Mouse (Mus musculus): ENCODE measurements around the gene Ndufs3. TPM values are rescaled to one million over a fixed set of nuclear protein-coding genes. Genes with fewer than 3 reads are reported as not detected.

Gene Ndufs3
- polyA plus RNA-seq, 1 experiment from 2014 or later: 216 TPM

DNA sequence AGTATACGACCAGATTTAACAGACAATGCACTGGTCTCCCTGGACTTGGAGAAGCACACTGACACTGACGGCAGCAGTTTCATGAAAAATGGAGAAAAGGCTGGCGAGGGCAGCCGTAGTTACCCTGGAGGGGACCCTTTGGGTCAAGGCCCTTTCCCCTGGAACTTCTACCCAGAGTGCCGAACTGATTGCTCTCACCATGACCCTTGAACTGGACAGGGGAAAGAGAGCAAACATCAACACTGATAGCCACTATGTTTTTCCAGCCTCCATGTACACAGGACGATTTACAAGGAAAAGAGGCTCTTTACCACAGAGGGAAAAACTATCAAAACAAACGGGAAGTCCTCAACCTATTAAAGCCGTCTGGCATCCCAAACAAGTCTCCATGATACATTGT is 27.2 kb upstream of the Ndufs3 start:
- no peak for TF ChIP-seq CTCF (IDR thresholded peaks at IDR 0.05)
- no peak for ATAC-seq
- DNase-seq (ENCODE audit: low read depth, low spot score): no peak
- H3K27me3 ChIP-seq: no peaks in the 10 kb centered on the region
- in situ Hi-C loops (cut with MboI; ENCODE audit: low pct_unique_long_range_greater_than_20kb): no loop called here
- CTCF ChIA-PET: interaction anchor here (1.5 kb wide), 1 partner anchor 8 kb away, joined by 4 read pairs; no protein-coding TSS in a partner anchor
- POLR2A ChIA-PET: no interaction called here

DNA sequence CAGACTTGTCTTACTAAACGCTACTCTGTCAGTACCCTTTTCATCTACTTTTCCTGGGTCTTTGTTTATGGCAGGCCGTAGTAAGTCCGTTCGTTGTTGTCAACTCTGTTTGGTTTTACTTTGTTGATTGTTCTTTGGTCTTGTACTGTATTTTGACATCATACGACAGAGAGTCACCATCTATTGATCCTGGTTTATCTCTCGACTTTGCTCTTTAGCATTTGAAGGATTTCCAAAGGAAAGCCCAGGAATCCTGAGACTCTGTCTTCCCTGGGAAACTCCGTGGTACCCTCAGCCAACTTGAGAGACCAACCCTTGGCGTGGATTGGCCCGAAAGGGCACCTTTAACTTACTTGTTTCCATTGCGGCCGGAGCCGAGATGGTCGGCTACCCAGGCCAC is 23.9 kb upstream of the Ndufs3 start:
- ATAC-seq (no peak), DNase-seq (ENCODE audit: low read depth, low spot score) (no peak)
- POLR2A ChIA-PET: no interaction called here
- CTCF ChIA-PET: interaction anchor here (0.7 kb wide), 1 partner anchor 11 kb away, joined by 3 read pairs; the partner anchor contains the start of gene Celf1
- no peaks in the 10 kb centered on the region for H3K27me3 ChIP-seq
- in situ Hi-C loops (cut with MboI; ENCODE audit: low pct_unique_long_range_greater_than_20kb): no loop called here
- no peak for TF ChIP-seq CTCF (IDR thresholded peaks at IDR 0.05)

DNA sequence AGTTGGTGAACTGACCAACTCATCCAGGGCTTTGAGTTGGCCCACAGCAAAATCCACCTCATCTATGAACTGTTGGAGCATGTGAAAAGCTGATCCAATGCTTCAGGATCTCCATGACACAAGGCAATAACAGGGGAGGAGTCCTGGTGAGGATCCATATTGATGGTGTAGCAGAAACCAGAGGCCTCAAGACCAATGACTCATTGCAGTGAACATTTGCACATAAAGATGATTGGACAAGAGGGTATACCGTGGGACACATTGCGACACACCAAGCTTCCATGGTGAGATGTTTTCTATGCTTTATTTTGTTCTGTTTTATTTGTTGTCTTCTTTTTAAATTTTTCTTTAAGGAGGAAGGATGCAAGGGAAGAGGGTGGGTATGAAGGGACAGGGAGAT is 18.0 kb upstream of the Ndufs3 start:
- ChIA-PET CTCF (interaction anchor here (1.0 kb wide), 1 partner anchor 20 kb away, joined by 3 read pairs; no protein-coding TSS in a partner anchor), POLR2A (no interaction called here)
- H3K27me3 ChIP-seq: no peaks in the 10 kb centered on the region
- no peak for ATAC-seq
- no peak for TF ChIP-seq CTCF (IDR thresholded peaks at IDR 0.05)
- in situ Hi-C loops (cut with MboI; ENCODE audit: low pct_unique_long_range_greater_than_20kb): no loop called here
- DNase-seq (ENCODE audit: low read depth, low spot score): no peak

DNA sequence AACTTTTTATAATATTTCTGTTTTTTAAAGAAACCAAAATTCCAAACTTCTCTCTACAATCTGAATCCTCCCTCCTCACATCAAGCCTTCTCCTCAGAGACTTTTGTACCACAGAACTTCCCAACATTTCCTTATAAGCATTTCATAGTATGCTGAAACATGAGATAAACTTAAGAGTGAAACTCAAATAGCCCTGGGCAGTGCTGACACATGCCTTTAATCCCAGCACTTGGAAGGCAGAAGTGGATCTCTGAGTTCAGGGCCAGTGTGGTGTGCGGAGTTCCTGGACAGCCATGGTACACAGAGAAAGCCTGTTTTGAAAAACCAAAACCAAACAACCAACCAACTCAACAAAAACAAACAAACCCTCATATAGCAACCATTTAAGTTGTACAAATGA is 16.6 kb upstream of the Ndufs3 start:
- no peaks in the 10 kb centered on the region for H3K27me3 ChIP-seq
- DNase-seq (ENCODE audit: low read depth, low spot score) (no peak), ATAC-seq (no peak)
- POLR2A ChIA-PET: no interaction called here
- TF ChIP-seq CTCF (IDR thresholded peaks at IDR 0.05): no peak
- in situ Hi-C loops (cut with MboI; ENCODE audit: low pct_unique_long_range_greater_than_20kb): no loop called here
- CTCF ChIA-PET: interaction anchor here (0.8 kb wide), 1 partner anchor 19 kb away, joined by 3 read pairs; no protein-coding TSS in a partner anchor

DNA sequence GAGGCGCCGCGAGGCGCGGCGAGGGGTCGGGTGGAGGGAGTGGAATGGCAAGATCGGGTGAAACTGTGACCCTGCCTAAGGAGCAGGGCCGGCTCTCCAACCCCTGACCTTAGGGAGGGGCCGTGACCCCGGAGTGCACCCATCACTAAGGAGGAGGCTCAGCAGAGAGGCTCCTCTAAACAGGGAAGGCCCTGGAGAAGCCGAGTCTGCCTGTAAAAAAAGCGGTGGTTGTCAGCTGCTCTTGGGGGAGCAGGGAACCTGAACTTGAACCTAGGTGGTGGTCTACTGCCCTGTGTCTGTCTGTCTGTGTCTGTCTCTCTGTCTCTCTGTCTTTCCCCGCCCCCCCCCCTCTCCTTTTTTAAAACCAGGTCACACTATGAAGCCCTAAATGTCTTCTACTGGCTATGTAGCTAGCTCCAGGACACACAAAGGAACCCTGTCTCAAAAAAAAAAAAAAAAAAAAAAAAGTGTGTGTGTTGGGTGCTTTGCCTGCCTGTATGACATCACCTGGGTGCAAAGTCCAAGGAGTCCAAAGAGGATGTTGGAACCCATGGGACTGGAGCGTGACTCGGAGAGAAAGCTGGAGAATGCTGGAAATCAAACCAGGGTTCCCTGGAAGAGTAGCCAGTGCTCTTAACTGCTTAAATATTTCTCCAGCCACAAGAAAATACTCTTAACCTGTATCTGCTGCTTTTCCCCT is 13.5 kb upstream of the Ndufs3 start:
- no peaks in the 10 kb centered on the region for H3K27me3 ChIP-seq
- ATAC-seq (no peak), DNase-seq (ENCODE audit: low read depth, low spot score) (no peak)
- POLR2A ChIA-PET: interaction anchor here (1.9 kb wide), 1 partner anchor 12 kb away, joined by 5 read pairs; no protein-coding TSS in a partner anchor
- in situ Hi-C loops (cut with MboI; ENCODE audit: low pct_unique_long_range_greater_than_20kb): no loop called here
- no peak for TF ChIP-seq CTCF (IDR thresholded peaks at IDR 0.05)
- CTCF ChIA-PET: no interaction called here

DNA sequence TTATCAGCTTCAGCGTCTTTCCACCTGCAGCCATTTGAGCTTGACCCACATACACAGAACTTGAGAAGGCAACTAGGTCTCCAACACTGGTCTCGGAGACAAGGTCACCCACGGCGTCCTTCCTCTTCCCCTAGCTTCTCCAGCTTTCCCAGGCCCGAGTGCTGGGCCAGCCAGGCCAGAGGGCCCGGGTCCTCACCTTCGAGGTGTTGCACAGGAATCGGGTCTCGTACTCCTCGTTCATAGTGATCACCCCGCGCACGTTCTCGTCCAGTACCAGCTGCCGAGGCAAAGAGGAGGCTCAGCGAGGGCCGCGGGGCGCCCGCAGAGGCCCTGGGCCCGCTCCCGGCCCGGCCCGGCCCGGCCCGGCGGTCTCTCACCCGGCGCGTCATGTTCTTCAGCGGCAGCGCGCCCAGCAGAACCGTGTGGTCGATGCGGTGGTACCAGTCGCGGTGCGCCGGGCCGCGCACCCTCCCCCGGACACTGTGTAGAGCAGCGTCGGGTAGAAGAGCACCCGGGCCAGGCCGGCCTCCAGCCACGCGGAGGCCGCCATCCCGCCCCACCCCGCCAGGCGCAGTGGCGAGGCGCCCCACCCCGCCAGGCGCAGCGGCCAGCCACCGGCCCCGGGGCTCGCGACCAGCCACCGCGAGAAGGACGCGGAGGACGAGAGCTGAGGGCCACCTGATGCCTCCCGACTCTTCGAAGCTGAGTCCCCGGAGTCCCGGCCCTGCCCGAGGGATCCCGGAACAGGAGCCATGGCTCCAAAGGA is 12.8 kb upstream of the Ndufs3 start:
- TF ChIP-seq CTCF (IDR thresholded peaks at IDR 0.05): no peak
- H3K27me3 ChIP-seq: no peaks in the 10 kb centered on the region
- POLR2A ChIA-PET: interaction anchor here (0.7 to 1.9 kb wide), 2 partner anchors 12 to 38 kb away, joined by 3 to 5 read pairs; no protein-coding TSS in a partner anchor
- in situ Hi-C loops (cut with MboI; ENCODE audit: low pct_unique_long_range_greater_than_20kb): no loop called here
- DNase-seq (ENCODE audit: low read depth, low spot score): no peak
- peak; percentile 84 for ATAC-seq
- CTCF ChIA-PET: interaction anchor here (0.8 to 1.9 kb wide), 2 partner anchors 11 to 23 kb away, joined by 4 to 9 read pairs; partner anchors contain the start of gene Celf1

DNA sequence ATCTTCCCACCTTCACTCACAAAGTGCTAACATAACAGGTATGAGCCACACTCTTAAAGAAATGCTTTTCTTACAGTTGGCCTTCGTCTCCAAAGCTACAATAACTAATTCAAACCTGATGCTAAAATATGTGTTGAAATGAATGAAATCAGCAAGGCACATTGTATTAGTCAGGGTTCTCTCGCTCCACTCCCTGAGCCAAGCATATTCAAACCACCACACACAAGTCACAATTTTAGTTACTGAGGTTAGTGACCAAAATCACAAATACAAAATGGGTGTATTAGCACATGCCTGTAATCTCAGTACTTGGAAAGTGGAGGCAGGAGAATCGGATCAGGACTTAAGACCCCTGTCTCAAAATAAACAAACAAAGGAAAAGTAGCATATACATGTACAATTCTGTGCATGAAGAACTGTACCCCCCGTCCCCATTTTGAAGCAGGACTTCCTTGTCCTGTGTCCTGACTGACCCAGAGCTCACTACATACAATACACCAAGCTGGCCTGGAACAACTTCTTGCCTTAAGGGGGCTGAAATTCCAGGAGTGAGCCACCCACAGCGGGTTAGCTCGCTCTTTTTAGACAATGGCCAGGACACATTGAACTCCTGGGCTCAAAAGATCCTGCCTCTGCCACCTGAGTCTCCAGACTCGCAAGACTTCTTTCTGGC is 12.1 kb upstream of the Ndufs3 start:
- in situ Hi-C loops (cut with MboI; ENCODE audit: low pct_unique_long_range_greater_than_20kb): no loop called here
- POLR2A ChIA-PET: interaction anchor here (0.7 to 1.9 kb wide), 2 partner anchors 11 to 39 kb away, joined by 3 to 5 read pairs; no protein-coding TSS in a partner anchor
- DNase-seq (ENCODE audit: low read depth, low spot score) (no peak), ATAC-seq (peak; percentile 7)
- no peaks in the 10 kb centered on the region for H3K27me3 ChIP-seq
- no peak for TF ChIP-seq CTCF (IDR thresholded peaks at IDR 0.05)
- CTCF ChIA-PET: interaction anchor here (0.8 to 1.9 kb wide), 5 partner anchors 11 to 50 kb away, joined by 3 to 9 read pairs (median 4); partner anchors contain the start of gene Celf1

DNA sequence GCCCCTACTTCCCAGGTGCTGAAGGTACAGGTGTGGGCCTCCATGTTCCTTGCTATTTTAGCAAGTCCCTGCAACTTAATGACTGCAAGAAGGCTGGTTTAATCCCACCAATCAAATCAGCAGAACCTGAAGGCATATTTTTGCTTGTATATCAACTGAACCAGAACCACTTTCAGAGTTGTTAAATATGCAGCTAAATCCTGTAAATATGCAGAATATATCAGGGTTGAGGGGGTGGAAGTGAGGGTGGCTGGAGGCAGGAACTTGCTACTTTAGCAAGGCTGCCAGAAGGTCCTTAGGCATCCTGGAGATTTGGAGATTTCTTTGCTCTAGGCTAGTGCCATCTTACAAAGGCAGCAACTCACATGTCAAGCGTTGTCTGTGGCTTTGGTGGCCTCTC is 10.9 kb upstream of the Ndufs3 start:
- in situ Hi-C loops (cut with MboI; ENCODE audit: low pct_unique_long_range_greater_than_20kb): no loop called here
- ATAC-seq (no peak), DNase-seq (ENCODE audit: low read depth, low spot score) (no peak)
- H3K27me3 ChIP-seq: no peaks in the 10 kb centered on the region
- ChIA-PET POLR2A (interaction anchor here (0.8 to 1.7 kb wide), 2 partner anchors 11 to 12 kb away, joined by 3 to 5 read pairs; partner anchors contain the start of genes Kbtbd4 and Ndufs3), CTCF (interaction anchor here (0.8 to 1.9 kb wide), 4 partner anchors 9 to 45 kb away, joined by 3 to 9 read pairs (median 4); partner anchors contain the start of gene Celf1)
- TF ChIP-seq CTCF (IDR thresholded peaks at IDR 0.05): no peak

DNA sequence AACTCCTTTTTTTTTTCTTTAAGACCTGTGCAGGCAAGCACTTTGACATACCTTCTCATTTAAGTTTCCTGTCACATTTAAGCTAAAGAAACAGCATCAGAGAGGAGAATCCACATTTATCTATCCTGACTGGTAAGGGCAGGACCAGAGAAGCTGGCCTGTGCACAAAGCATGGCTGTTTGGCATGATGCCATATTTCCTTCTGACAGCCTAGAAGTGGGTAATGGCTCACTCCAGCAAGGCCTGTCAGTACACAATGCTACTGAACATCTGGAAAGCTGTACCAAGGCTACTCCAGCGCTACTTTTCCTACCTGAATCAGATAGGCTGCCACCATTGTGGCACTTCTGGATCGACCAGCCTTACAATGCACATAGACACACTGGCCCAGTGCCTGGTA is 9.0 kb upstream of the Ndufs3 start:
- in situ Hi-C loops (cut with MboI; ENCODE audit: low pct_unique_long_range_greater_than_20kb): no loop called here
- H3K27me3 ChIP-seq: no peaks in the 10 kb centered on the region
- no peak for DNase-seq (ENCODE audit: low read depth, low spot score)
- no peak for TF ChIP-seq CTCF (IDR thresholded peaks at IDR 0.05)
- CTCF ChIA-PET: interaction anchor here (1.1 to 2.1 kb wide), 4 partner anchors 9 to 106 kb away, joined by 3 to 10 read pairs (median 4); partner anchors contain the start of genes Kbtbd4 and Ndufs3
- POLR2A ChIA-PET: interaction anchor here (0.6 to 1.7 kb wide), 5 partner anchors 9 to 303 kb away, joined by 3 to 5 read pairs (median 3); no protein-coding TSS in a partner anchor
- no peak for ATAC-seq

DNA sequence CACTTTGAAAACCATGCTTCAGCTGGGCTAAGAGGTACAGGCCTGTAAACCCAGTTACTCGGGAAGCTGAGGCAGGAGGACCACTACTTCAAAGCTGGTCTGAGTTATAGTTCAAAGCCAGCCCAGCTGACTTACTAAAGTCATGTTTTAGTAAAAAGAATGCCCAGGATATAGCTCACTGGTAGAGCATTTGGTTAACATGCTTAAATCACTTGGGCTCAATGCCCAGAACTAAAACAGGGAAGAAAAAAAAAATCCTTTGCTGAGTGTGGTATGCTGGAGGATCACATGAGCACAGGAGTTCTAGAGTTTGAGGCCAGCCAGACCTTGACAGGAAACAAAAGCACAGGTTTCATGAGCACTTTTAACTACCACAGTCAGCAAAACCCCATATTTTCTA is 7.0 kb upstream of the Ndufs3 start:
- ChIA-PET CTCF (no interaction called here), POLR2A (interaction anchor here (0.9 kb wide), 1 partner anchor 17 kb away, joined by 9 read pairs; no protein-coding TSS in a partner anchor)
- ATAC-seq (no peak), DNase-seq (ENCODE audit: low read depth, low spot score) (no peak)
- no peak for TF ChIP-seq CTCF (IDR thresholded peaks at IDR 0.05)
- in situ Hi-C loops (cut with MboI; ENCODE audit: low pct_unique_long_range_greater_than_20kb): no loop called here
- no peaks in the 10 kb centered on the region for H3K27me3 ChIP-seq
